Mouse (Mus musculus) CD8-positive naive resting alpha-beta T cell, adult 2 months (primary cell): ENCODE measurements around the gene Mylip.

Experiments used
- DNase-seq, 2 experiments: peaks; one replicate each; pipeline ENCODE4 v3.0.0; 2022; ENCODE audit warnings: low read depth in 2 of 2, low spot score in 2 of 2

The Mylip gene

GRCm38 (mm10) chr13:45389448-45390311 is at the start of gene Mylip:
Gene Mylip (plus strand): TSS chr13:45389742.
- DNase-seq, result peak; percentile 99

- DNase-seq, result no peak
These were observed 47.6 kb upstream of the Mylip start for GRCm38 (mm10) chr13:45341991-45342390.

- no peak for DNase-seq
These were observed 46.0 kb upstream of the Mylip start for GRCm38 (mm10) chr13:45343541-45343940.

GRCm38 (mm10) chr13:45343966-45344365 is 45.6 kb upstream of the Mylip start:
- no peak for DNase-seq

GRCm38 (mm10) chr13:45345471-45346159 is 43.9 kb upstream of the Mylip start:
- no peak for DNase-seq

GRCm38 (mm10) chr13:45351483-45351882 is 38.1 kb upstream of the Mylip start:
- DNase-seq, result no peak

- no peak for DNase-seq
These were observed 34.7 kb upstream of the Mylip start for GRCm38 (mm10) chr13:45354824-45355223.

GRCm38 (mm10) chr13:45358208-45358607 is 31.3 kb upstream of the Mylip start:
- no peak for DNase-seq

GRCm38 (mm10) chr13:45358676-45359323 is 30.7 kb upstream of the Mylip start:
- DNase-seq, result no peak

- DNase-seq, result no peak
These were observed 23.8 kb upstream of the Mylip start for GRCm38 (mm10) chr13:45365788-45366187.

- peak; percentile 33 to 55 for DNase-seq
These were observed 17.9 kb upstream of the Mylip start for GRCm38 (mm10) chr13:45371673-45372072.

- DNase-seq, result no peak
These were observed 17.1 kb upstream of the Mylip start for GRCm38 (mm10) chr13:45372456-45372855.

- no peak for DNase-seq
These were observed 14.7 kb upstream of the Mylip start for GRCm38 (mm10) chr13:45374846-45375245.

- DNase-seq, result no peak
These were observed 7.3 kb upstream of the Mylip start for GRCm38 (mm10) chr13:45382208-45382607.

- no peak for DNase-seq
These were observed 4.9 kb upstream of the Mylip start for GRCm38 (mm10) chr13:45384636-45385035.

- no peak for DNase-seq
These were observed 4.0 kb upstream of the Mylip start for GRCm38 (mm10) chr13:45385521-45385920.

- DNase-seq, result no peak
These were observed 3.3 kb upstream of the Mylip start for GRCm38 (mm10) chr13:45386253-45386652.

GRCm38 (mm10) chr13:45387231-45387630 is 2.3 kb upstream of the Mylip start:
- peak in 1 of 2 experiments; percentile 24 for DNase-seq

GRCm38 (mm10) chr13:45388254-45388805 is 1.2 kb upstream of the Mylip start:
- DNase-seq, result no peak

GRCm38 (mm10) chr13:45388889-45389288 is 653 bp upstream of the Mylip start:
- no peak for DNase-seq

GRCm38 (mm10) chr13:45390312-45390961 is 895 bp downstream of the Mylip start:
- peak; percentile 21 to 29 for DNase-seq
